Mouse (Mus musculus): ENCODE measurements around the gene Mthfd1l. TPM values are rescaled to one million over a fixed set of nuclear protein-coding genes. Genes with fewer than 3 reads are reported as not detected.

Gene Mthfd1l
- polyA plus RNA-seq, 1 experiment, result 12.5 TPM

- H3K4me3 ChIP-seq (replicated peaks; ENCODE audit: insufficient read depth, low read depth, low read length), result no peak overlapping the region
- no peaks in the 10 kb centered on the region for H3K27me3 ChIP-seq (ENCODE audit: control insufficient read depth, insufficient read depth, low read length)
- no peaks in the 10 kb centered on the region for H3K4me1 ChIP-seq (ENCODE audit: control insufficient read depth, insufficient read depth, low read length)
- H3K27ac ChIP-seq (ENCODE audit: insufficient read depth, low read length), result no peak overlapping the region
- WGBS, result 74% methylated on average over 7 of the region's 7 CpGs
- TF ChIP-seq POLR2A (IDR thresholded peaks at IDR 0.05; ENCODE audit: borderline replicate concordance, insufficient read depth, low read length) (no peak), CTCF (IDR thresholded peaks at IDR 0.05; ENCODE audit: borderline replicate concordance, insufficient read depth, low read depth, low read length) (0 out of 2 replicates have a peak, but pooled peaks have one; percentile 9)
- DNase-seq, result no peak
Observed at GRCm38 (mm10) chr10:4088744-4089414, 116.0 kb downstream of the Mthfd1l start.

GRCm38 (mm10) chr10:4089885-4090284 is 117.0 kb downstream of the Mthfd1l start:
- H3K27ac ChIP-seq (ENCODE audit: insufficient read depth, low read length), result no peak overlapping the region
- 91% methylated on average over 15 of the region's 15 CpGs for WGBS

GRCm38 (mm10) chr10:4092990-4093389 is 120.1 kb downstream of the Mthfd1l start:
- 82% methylated on average over 8 of the region's 8 CpGs for WGBS
- H3K4me1 ChIP-seq (ENCODE audit: control insufficient read depth, insufficient read depth, low read length), result no peaks in the 10 kb centered on the region
- no peak overlapping the region for H3K27ac ChIP-seq (ENCODE audit: insufficient read depth, low read length)
- DNase-seq, result no peak
- no peaks in the 10 kb centered on the region for H3K27me3 ChIP-seq (ENCODE audit: control insufficient read depth, insufficient read depth, low read length)
- no peak overlapping the region for H3K4me3 ChIP-seq (replicated peaks; ENCODE audit: insufficient read depth, low read depth, low read length)
- TF ChIP-seq CTCF (IDR thresholded peaks at IDR 0.05; ENCODE audit: borderline replicate concordance, insufficient read depth, low read depth, low read length), result no peak
- TF ChIP-seq POLR2A (IDR thresholded peaks at IDR 0.05; ENCODE audit: borderline replicate concordance, insufficient read depth, low read length), result no peak

More at GRCm38 (mm10) chr10:4089885-4090284, 117.0 kb downstream of the Mthfd1l start:
- Histone ChIP-seq H3K4me1 (ENCODE audit: control insufficient read depth, insufficient read depth, low read length) (no peaks in the 10 kb centered on the region), H3K27me3 (ENCODE audit: control insufficient read depth, insufficient read depth, low read length) (no peaks in the 10 kb centered on the region), H3K4me3 (replicated peaks; ENCODE audit: insufficient read depth, low read depth, low read length) (no peak overlapping the region)
- TF ChIP-seq POLR2A (IDR thresholded peaks at IDR 0.05; ENCODE audit: borderline replicate concordance, insufficient read depth, low read length), result no peak
- no peak for TF ChIP-seq CTCF (IDR thresholded peaks at IDR 0.05; ENCODE audit: borderline replicate concordance, insufficient read depth, low read depth, low read length)
- DNase-seq, result no peak

GRCm38 (mm10) chr10:4094093-4094817 is 121.3 kb downstream of the Mthfd1l start:
- no peak overlapping the region for H3K4me3 ChIP-seq (replicated peaks; ENCODE audit: insufficient read depth, low read depth, low read length)
- H3K27me3 ChIP-seq (ENCODE audit: control insufficient read depth, insufficient read depth, low read length), result no peaks in the 10 kb centered on the region
- no peak overlapping the region for H3K27ac ChIP-seq (ENCODE audit: insufficient read depth, low read length)
- no peaks in the 10 kb centered on the region for H3K4me1 ChIP-seq (ENCODE audit: control insufficient read depth, insufficient read depth, low read length)
- WGBS, result 91% methylated on average over 9 of the region's 9 CpGs
- DNase-seq, result no peak
- no peak for TF ChIP-seq CTCF (IDR thresholded peaks at IDR 0.05; ENCODE audit: borderline replicate concordance, insufficient read depth, low read depth, low read length)
- TF ChIP-seq POLR2A (IDR thresholded peaks at IDR 0.05; ENCODE audit: borderline replicate concordance, insufficient read depth, low read length), result no peak

GRCm38 (mm10) chr10:4096151-4096550 is 123.2 kb downstream of the Mthfd1l start:
- DNase-seq, result no peak
- H3K4me1 ChIP-seq (ENCODE audit: control insufficient read depth, insufficient read depth, low read length), result no peaks in the 10 kb centered on the region
- WGBS, result 78% methylated on average over 5 of the region's 5 CpGs

GRCm38 (mm10) chr10:4100007-4100406 is 127.1 kb downstream of the Mthfd1l start:
- DNase-seq, result no peak
- WGBS, result 95% methylated on average over 6 of the region's 6 CpGs
- Histone ChIP-seq H3K27ac (ENCODE audit: insufficient read depth, low read length) (no peak overlapping the region), H3K4me1 (ENCODE audit: control insufficient read depth, insufficient read depth, low read length) (no peaks in the 10 kb centered on the region), H3K4me3 (replicated peaks; ENCODE audit: insufficient read depth, low read depth, low read length) (no peak overlapping the region), H3K27me3 (ENCODE audit: control insufficient read depth, insufficient read depth, low read length) (no peaks in the 10 kb centered on the region)
- TF ChIP-seq POLR2A (IDR thresholded peaks at IDR 0.05; ENCODE audit: borderline replicate concordance, insufficient read depth, low read length), result no peak
- no peak for TF ChIP-seq CTCF (IDR thresholded peaks at IDR 0.05; ENCODE audit: borderline replicate concordance, insufficient read depth, low read depth, low read length)

More at GRCm38 (mm10) chr10:4096151-4096550, 123.2 kb downstream of the Mthfd1l start:
- Histone ChIP-seq H3K4me3 (replicated peaks; ENCODE audit: insufficient read depth, low read depth, low read length) (no peak overlapping the region), H3K27ac (ENCODE audit: insufficient read depth, low read length) (no peak overlapping the region), H3K27me3 (ENCODE audit: control insufficient read depth, insufficient read depth, low read length) (no peaks in the 10 kb centered on the region)
- TF ChIP-seq CTCF (IDR thresholded peaks at IDR 0.05; ENCODE audit: borderline replicate concordance, insufficient read depth, low read depth, low read length) (no peak), POLR2A (IDR thresholded peaks at IDR 0.05; ENCODE audit: borderline replicate concordance, insufficient read depth, low read length) (no peak)

GRCm38 (mm10) chr10:4105676-4106528 is 133.0 kb downstream of the Mthfd1l start:
- DNase-seq, result peak in 1 of 2 experiments; percentile 24
- Histone ChIP-seq H3K27ac (ENCODE audit: insufficient read depth, low read length) (0 out of 2 replicates have a peak overlapping the region, but pooled peaks have one; percentile 14), H3K27me3 (ENCODE audit: control insufficient read depth, insufficient read depth, low read length) (no peaks in the 10 kb centered on the region), H3K4me3 (replicated peaks; ENCODE audit: insufficient read depth, low read depth, low read length) (no peak overlapping the region), H3K4me1 (ENCODE audit: control insufficient read depth, insufficient read depth, low read length) (no peaks in the 10 kb centered on the region)
- 44% methylated on average over 10 of the region's 10 CpGs for WGBS
- TF ChIP-seq POLR2A (IDR thresholded peaks at IDR 0.05; ENCODE audit: borderline replicate concordance, insufficient read depth, low read length) (no peak), CTCF (IDR thresholded peaks at IDR 0.05; ENCODE audit: borderline replicate concordance, insufficient read depth, low read depth, low read length) (no peak)
